Mouse (Mus musculus) left cerebral cortex, adult 18-20 months (tissue): ENCODE data around the gene Ric8a. TPM values are rescaled to one million over a fixed set of nuclear protein-coding genes. Genes with fewer than 3 reads are reported as not detected.

Experiments used
- total RNA-seq, 2 experiments: library from RNA; stranded (reverse); gene quantifications; 2 replicates each; pipeline ENCODE4 v1.2.3; 2021

Gene Ric8a
- total RNA-seq, 2 experiments from 2014 or later: 70.2 to 75.0 TPM

Other genes starting within 250 kb of the Ric8a start
- gene Olfr61, start 228.0 kb upstream of the Ric8a start, total RNA-seq: not detected
- gene Olfr53, start 210.5 kb upstream of the Ric8a start, total RNA-seq: not detected
- gene Olfr539, start 197.0 kb upstream of the Ric8a start, total RNA-seq: under 1 TPM; 0.05 to 0.07 TPM
- not detected for gene Olfr45, start 175.0 kb upstream of the Ric8a start, total RNA-seq
- gene Olfr541, start 159.7 kb upstream of the Ric8a start, total RNA-seq: not detected
- under 1 TPM in 1 of 2 experiments, not detected in 1; 0.33 TPM for gene Cyp2e1, start 93.2 kb upstream of the Ric8a start, total RNA-seq
- under 1 TPM in 1 of 2 experiments, not detected in 1; 0.77 TPM for gene Syce1, start 69.1 kb upstream of the Ric8a start, total RNA-seq
- gene Zfp941, start 34.8 kb upstream of the Ric8a start, total RNA-seq: 10 to 100 TPM; 23.3 to 29.6 TPM
- 1 to 10 TPM; 3.3 to 5.0 TPM for gene Urah, start 21.9 kb upstream of the Ric8a start, total RNA-seq
- gene Scgb1c1, start 11.4 kb upstream of the Ric8a start, total RNA-seq: not detected
- not detected for gene Odf3, start 9.2 kb upstream of the Ric8a start, total RNA-seq
- gene Gm45785, start 626 bp upstream of the Ric8a start, total RNA-seq: 1 to 10 TPM; 1.2 to 1.7 TPM
- gene Bet1l, start 620 bp downstream of the Ric8a start, total RNA-seq: 10 to 100 TPM; 23.1 to 24.5 TPM
- gene Psmd13, start 25.0 kb downstream of the Ric8a start, total RNA-seq: 100 to 1,000 TPM; 110 to 114 TPM
- gene Sirt3, start 25.4 kb downstream of the Ric8a start, total RNA-seq: 10 to 100 TPM; 78.0 to 80.3 TPM
- 1 to 10 TPM; 1.6 to 1.7 TPM for gene Cox8b, start 43.5 kb downstream of the Ric8a start, total RNA-seq
- under 1 TPM; 0.47 to 0.51 TPM for gene Nlrp6, start 63.9 kb downstream of the Ric8a start, total RNA-seq
- gene Pgghg, start 84.4 kb downstream of the Ric8a start, total RNA-seq: 1 to 10 TPM; 4.4 to 6.7 TPM
- gene Ifitm5, start 93.3 kb downstream of the Ric8a start, total RNA-seq: not detected
- not detected for gene Gm45717, start 99.0 kb downstream of the Ric8a start, total RNA-seq
- 10 to 100 TPM; 13.3 to 16.1 TPM for gene Ifitm2, start 99.0 kb downstream of the Ric8a start, total RNA-seq
- 1 to 10 TPM; 2.0 to 3.4 TPM for gene Ifitm1, start 110.3 kb downstream of the Ric8a start, total RNA-seq
- 10 to 100 TPM; 12.9 to 13.6 TPM for gene Ifitm3, start 153.8 kb downstream of the Ric8a start, total RNA-seq
- gene Ifitm6, start 161.0 kb downstream of the Ric8a start, total RNA-seq: under 1 TPM in 1 of 2 experiments, not detected in 1; 0.61 TPM
- gene Gm17387, start 172.2 kb downstream of the Ric8a start, total RNA-seq: not detected
- 10 to 100 TPM; 85.9 to 86.1 TPM for gene B4galnt4, start 204.1 kb downstream of the Ric8a start, total RNA-seq
- gene Pkp3, start 221.3 kb downstream of the Ric8a start, total RNA-seq: under 1 TPM; 0.26 to 0.33 TPM
- gene Sigirr, start 243.6 kb downstream of the Ric8a start, total RNA-seq: 1 to 10 TPM; 2.1 to 2.3 TPM